Mouse (Mus musculus) splenic B cell, adult 2 months (primary cell): ENCODE measurements around the gene Casc3.
"Not testable (repeated sequence)": the region's sequence is repeated elsewhere in the genome, so short reads cannot be mapped to it uniquely, and the experiment has no call there.

ENCODE experiments used
- DNase-seq: peaks from one replicate; pipeline ENCODE4 v3.0.0-alpha.2; 2011; ENCODE audit warnings: low read depth, low spot score
- H3K27me3 ChIP-seq: 2 replicates; pipeline ENCODE4 v1.6.1; 2012; ENCODE audit warnings: mild to moderate bottlenecking, low read length, moderate library complexity, mixed read lengths; ENCODE audit not compliant: control insufficient read depth, poor library complexity, insufficient read depth, severe bottlenecking
- H3K36me3 ChIP-seq: 2 replicates; pipeline ENCODE4 v1.6.1; 2012; ENCODE audit warnings: mild to moderate bottlenecking, low read length, moderate library complexity, mixed read lengths; ENCODE audit not compliant: control insufficient read depth, poor library complexity, insufficient read depth, severe bottlenecking

The Casc3 gene

GRCm38 (mm10) chr11:98792081-98792480 is 12.6 kb upstream of the Casc3 start:
- Histone ChIP-seq H3K27me3 (no peaks in the 10 kb centered on the region), H3K36me3 (no peaks in the 10 kb centered on the region)
- DNase-seq: no peak

- Histone ChIP-seq H3K27me3 (no peaks in the 10 kb centered on the region), H3K36me3 (no peaks in the 10 kb centered on the region)
- DNase-seq: peak; percentile 61
Observed at GRCm38 (mm10) chr11:98794469-98795014, 10.2 kb upstream of the Casc3 start.

GRCm38 (mm10) chr11:98795015-98795713 is 9.5 kb upstream of the Casc3 start, which contains the start of gene Msl1:
TSS of gene Msl1 (plus strand) at chr11:98795516.
- no peaks in the 10 kb centered on the region for H3K27me3 ChIP-seq
- peak; percentile 87 for DNase-seq
- H3K36me3 ChIP-seq: 0 out of 2 replicates have a peak, but pooled peaks cover under 1% of the 10 kb centered on the region

- Histone ChIP-seq H3K27me3 (no peaks in the 10 kb centered on the region), H3K36me3 (peaks cover 2% of the 10 kb centered on the region; the same call in 1 of the 2 replicates)
- peak; percentile 64 for DNase-seq
Observed at GRCm38 (mm10) chr11:98795714-98796514, 8.8 kb upstream of the Casc3 start.

DNA sequence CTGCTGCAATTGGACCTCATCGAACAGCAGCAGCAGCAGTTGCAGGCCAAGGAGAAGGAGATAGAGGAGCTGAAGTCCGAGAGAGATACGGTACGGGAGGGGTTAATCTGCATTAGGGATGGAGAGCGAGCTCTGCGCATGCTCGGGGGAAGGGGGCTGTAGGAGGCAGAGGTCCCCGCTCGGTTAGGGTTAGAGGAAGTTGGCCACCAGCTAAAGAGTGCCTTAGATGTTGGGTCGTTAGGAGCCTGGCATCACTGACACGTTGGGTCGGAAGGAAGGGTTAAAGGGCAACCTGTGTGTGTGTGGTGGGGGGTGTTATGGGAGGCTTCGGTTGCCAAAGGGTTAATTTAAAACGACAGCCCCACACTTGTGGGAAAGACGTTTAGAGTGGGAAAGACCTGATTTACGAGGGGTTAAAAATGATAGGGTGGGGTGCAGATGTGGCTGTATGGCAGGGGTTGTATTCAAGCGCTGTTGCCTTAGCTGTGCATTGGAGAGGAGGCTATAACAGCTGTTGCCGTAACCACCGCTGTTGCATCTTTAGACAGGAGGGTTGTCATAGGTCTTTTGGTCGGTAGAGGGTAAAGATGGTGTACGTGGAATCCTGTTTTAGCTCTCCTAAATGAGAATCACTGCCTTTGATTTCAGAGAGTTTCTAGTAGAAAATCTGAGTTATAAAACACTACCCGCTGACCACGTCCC is 8.0 kb upstream of the Casc3 start:
- Histone ChIP-seq H3K36me3 (peaks cover 8% of the 10 kb centered on the region; the same call in 1 of the 2 replicates), H3K27me3 (no peaks in the 10 kb centered on the region)
- DNase-seq: peak; percentile 67

GRCm38 (mm10) chr11:98797306-98797705 is 7.4 kb upstream of the Casc3 start:
- peak; percentile 14 for DNase-seq
- Histone ChIP-seq H3K36me3 (peaks cover 8% of the 10 kb centered on the region; the same call in 1 of the 2 replicates), H3K27me3 (no peaks in the 10 kb centered on the region)

DNA sequence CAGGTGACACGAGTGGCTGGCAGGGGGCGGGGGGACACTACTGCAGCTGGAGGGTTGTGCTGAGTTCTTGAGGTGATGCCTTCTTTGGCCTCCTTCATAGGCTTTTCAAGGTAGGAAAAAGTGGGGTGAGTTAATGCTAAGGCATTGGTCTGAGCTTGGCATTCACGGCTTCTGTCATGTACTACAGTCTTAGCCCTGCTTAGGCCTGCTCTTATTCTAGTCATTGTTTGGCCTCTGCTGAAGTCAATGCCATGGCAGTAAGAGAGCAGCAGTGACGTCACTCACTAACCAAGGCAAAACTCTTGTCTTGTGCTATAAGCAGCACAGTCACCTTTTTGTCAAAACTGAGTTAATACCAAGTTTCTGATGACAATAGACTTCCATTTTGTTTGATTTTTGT is 6.8 kb upstream of the Casc3 start:
- H3K36me3 ChIP-seq: peaks cover 8% of the 10 kb centered on the region; the same call in 1 of the 2 replicates
- H3K27me3 ChIP-seq: no peaks in the 10 kb centered on the region
- no peak for DNase-seq

- H3K27me3 ChIP-seq: no peaks in the 10 kb centered on the region
- no peak for DNase-seq
- peaks cover 11% of the 10 kb centered on the region for H3K36me3 ChIP-seq
Observed at GRCm38 (mm10) chr11:98808417-98808816, 3.7 kb downstream of the Casc3 start.

DNA sequence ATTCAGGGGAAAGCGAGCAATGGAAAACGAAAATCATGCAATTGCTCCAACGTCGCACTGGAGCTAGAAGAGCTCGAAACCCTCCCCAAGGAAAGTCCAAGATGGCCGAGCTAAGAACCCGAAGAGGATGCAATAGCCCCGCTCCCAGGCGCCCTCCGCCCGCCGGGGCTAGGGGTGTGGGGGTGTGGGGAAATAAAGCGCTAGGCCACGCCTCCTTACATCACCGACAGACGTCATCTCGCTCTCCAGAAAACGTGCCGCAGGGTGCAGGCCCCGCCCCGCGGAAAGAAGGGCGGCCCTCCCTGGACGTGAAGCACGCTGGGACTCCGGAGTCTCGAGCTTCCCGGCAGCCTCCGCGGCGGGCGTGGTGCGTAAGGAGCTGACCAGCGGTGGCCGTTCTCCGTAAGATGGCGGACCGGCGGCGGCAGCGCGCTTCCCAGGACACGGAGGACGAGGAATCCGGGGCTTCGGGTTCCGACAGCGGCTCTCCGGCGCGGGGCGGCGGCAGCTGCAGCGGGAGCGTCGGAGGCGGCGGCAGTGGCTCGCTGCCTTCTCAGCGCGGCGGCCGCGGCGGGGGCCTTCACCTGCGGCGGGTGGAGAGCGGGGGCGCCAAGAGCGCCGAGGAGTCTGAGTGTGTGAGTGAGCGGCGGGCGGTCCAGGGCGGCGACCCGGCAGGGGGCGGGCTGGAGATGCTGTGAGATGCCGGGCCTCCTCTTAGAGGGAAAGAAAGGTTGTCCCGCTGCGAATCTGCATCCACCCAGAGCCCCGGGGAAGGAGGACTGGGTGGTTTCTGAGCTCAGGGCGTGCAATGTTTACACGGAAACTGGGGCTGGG is 5.0 kb downstream of the Casc3 start:
- peak; percentile 99 for DNase-seq
- Histone ChIP-seq H3K27me3 (no peaks in the 10 kb centered on the region), H3K36me3 (peaks cover 13% of the 10 kb centered on the region)

DNA sequence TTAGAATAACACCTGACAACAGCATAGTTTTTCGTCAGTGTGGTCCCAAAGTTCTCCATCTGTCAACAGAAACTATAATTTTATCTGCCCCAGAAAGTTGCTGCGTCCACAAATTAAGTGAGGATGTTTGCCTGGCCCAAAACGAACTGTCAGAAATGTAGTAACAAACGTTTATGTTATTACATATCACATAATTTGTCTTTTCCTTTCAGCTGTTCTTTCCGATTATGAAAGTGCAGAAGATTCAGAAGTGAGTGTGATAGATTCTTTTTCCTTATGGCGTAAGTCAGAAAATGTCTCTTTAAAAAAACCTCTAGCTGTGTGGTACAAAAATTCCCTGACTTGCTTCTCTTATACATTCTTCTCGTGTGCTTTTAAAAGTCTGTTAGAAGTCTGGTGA is 6.0 kb downstream of the Casc3 start:
- DNase-seq: no peak
- Histone ChIP-seq H3K27me3 (no peaks in the 10 kb centered on the region), H3K36me3 (peaks cover 8% of the 10 kb centered on the region; the same call in 1 of the 2 replicates)

DNA sequence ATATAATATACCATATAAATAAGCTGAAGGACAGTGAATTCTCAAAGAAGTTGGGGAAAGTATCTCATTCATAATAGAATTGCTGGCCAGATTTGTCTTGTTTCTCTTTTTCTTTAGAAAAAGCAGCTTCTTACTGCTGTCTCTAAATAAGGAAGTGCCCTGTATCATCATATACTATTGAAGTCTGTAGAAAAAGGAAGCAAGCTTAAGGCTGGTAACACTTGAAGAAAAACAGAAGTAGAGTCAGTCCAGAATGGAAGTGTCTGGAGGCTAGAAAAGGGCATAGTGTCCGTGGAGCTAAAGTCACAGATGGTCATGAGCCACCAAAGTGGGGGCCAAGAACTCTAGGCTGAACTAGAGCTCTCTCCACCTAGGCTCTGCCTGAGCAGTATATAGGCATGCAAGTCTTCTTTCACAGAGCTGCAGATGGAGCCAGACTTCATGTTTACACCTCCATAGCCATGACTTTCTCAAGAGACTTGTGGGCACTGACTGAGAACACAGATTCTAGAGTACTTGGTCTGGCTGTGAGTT is 12.1 kb downstream of the Casc3 start:
- Histone ChIP-seq H3K36me3 (peaks cover 9% of the 10 kb centered on the region), H3K27me3 (no peaks in the 10 kb centered on the region)
- DNase-seq: peak; percentile 70

DNA sequence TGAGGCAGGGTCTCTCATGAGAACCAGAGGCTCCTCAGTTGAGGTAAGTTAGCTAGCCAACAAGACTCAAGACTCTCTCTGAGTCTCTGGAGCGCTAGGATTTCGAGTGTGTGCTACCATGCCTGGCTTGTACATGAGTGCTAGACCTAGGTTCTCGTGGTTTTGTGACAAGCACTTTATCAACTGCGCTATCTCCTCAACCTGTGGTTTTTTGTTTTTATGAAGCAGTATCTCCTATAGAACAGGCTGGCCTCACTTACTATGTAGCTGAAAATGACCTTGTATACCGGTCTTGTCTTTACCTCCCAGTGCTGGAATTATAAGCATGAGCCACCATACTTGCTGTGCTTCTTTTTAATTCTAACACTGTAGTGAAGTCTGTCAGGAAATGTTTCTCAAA is 16.3 kb downstream of the Casc3 start:
- no peaks in the 10 kb centered on the region for H3K27me3 ChIP-seq
- DNase-seq: no peak
- peaks cover 25% of the 10 kb centered on the region for H3K36me3 ChIP-seq

GRCm38 (mm10) chr11:98826071-98826470 is 21.4 kb downstream of the Casc3 start:
- H3K36me3 ChIP-seq: peaks cover 26% of the 10 kb centered on the region
- DNase-seq, H3K27me3 ChIP-seq: not testable (repeated sequence)

GRCm38 (mm10) chr11:98827877-98828276 is 23.2 kb downstream of the Casc3 start:
- H3K36me3 ChIP-seq: peaks cover 27% of the 10 kb centered on the region
- H3K27me3 ChIP-seq: no peaks in the 10 kb centered on the region
- DNase-seq: no peak
